Mouse (Mus musculus) spleen, postnatal 14 days (tissue): Measurements from ENCODE around the gene Tmem270.
A peak's percentile ranks its signal among the peaks of the same experiment; 100 is the strongest.
"Not testable (repeated sequence)": the region's sequence is repeated elsewhere in the genome, so short reads cannot be mapped to it uniquely, and the experiment has no call there.

Source experiments
- DNase-seq, 2 experiments: peaks; one replicate each; pipeline ENCODE4 v3.0.0; 2021 to 2022; ENCODE audit warnings: low spot score in 2 of 2

Tmem270 gene

GRCm38 (mm10) chr5:134906633-134907032, at the start of gene Tmem270:
Tmem270 (minus strand) TSS chr5:134906733.
- DNase-seq: no peak

DNA sequence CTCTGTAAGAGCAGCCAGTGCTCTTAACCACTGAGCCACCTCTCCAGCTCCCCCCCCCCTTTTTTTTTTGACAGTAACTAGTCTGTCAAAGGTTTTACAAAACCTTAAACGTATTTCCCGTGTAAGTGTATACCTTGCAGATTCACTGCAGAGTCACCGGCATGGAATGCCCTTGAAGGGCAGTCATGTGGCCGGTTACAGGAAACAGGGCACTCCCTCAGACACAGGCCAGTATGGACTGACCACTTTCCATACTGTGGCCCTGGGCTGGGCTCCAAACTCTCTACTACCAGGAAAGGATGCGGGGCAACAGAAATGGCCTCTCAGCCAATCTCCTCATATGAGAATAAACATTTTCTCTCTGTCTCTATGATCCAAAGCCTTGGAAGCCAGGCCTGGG, 49.0 kb upstream of the Tmem270 start:
- no peak for DNase-seq

DNA sequence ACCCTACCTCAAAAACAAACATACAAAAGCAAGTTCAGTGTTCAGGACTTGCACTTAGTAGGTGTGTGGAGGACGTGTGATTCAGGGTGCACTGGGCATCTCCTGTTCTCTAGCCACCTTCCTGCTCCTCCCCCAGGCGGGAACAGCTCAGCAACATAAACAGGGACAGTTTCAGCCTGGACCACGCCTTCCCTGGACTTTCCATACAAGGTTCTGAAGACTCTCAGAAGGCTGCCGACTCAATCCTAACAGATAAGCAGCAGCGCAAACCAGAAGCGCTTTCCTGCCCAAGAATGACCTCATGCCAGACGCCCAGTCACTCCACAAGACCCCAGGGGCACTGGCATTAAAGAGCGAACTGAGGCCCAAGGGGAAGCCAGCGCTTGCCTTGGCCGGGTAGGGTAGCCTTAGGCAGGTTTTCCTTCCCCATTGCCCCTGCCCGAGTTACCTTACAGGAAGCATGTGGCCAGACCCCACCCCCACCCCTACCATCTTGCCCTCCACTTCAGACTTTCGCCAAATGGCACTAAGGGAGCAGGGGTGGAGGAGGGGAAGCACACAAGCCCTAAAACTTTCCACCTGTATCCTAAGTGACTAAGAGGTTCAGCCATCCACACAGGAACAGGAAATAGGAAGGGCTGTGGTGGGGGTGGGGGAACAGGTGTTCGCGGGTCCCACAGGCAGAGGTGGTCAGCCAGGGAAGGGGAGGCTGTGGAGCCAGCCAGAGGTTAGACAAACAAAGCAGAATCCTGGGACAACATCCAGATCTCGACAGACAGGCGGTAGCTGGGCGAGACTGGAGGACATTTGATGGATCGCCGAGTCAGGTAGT, 44.7 kb upstream of the Tmem270 start:
- DNase-seq: no peak

GRCm38 (mm10) chr5:134948085-134948439, 41.5 kb upstream of the Tmem270 start:
- DNase-seq: no peak

- DNase-seq: no peak
These were observed 41.0 kb upstream of the Tmem270 start for GRCm38 (mm10) chr5:134947420-134948084.

DNA sequence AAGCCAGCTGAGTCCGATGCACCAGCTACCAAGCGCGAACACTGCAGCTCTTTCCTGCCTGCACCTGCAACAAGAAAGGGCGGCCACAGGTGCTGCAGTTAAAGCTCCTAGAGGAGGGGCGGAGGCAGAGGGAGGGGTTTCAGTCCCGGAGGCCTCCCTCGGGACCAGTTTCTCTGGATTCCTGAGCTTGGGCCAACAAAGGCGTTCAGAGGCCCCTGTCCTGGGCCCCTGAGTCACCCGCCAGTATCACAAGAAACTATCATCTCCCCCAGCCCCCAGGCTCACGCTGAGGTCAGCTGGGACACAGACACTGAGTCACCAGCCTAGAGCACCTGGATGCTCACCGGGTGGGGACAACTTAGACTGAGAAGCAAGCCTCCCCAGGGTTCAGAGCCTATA, 40.3 kb upstream of the Tmem270 start, which contains the start of gene Cldn4:
TSS of gene Cldn4 (minus strand) at position 78 of the 399 bp plus-strand sequence.
- DNase-seq: no peak

DNA sequence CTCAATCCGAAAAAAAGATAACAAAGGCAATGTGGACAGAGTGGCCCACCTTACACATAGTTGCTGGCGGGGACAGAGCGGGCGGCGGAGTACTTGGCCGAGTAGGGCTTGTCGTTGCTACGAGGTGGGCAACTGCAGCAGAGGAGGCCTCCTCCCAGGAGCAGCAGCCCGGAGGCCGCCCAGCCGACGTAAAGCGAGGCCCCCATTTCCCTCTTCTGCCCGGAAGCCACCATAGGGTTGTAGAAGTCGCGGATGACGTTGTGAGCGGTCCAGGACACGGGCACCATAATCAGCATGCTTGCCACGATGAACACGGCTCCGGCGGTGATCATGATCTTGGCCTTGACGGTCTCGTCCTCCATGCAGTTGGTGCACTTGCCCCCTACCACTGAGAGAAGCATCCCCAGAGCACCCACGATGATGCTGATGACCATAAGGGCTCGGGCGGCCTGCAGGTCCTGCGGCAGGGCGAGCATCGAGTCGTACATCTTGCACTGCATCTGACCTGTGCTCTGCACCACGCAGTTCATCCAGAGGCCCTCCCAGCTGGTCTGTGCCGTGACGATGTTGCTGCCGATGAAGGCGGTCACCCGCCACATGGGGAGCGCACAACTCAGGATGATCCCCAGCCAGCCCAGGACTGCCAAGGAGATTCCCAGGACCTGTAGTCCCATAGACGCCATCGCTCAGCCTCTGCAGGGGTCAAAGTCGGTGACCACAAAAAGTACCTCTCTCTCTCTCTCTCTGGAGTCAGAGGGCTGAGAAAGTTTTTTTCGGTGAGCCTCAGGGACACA, 39.7 kb upstream of the Tmem270 start:
- DNase-seq: no peak

DNA sequence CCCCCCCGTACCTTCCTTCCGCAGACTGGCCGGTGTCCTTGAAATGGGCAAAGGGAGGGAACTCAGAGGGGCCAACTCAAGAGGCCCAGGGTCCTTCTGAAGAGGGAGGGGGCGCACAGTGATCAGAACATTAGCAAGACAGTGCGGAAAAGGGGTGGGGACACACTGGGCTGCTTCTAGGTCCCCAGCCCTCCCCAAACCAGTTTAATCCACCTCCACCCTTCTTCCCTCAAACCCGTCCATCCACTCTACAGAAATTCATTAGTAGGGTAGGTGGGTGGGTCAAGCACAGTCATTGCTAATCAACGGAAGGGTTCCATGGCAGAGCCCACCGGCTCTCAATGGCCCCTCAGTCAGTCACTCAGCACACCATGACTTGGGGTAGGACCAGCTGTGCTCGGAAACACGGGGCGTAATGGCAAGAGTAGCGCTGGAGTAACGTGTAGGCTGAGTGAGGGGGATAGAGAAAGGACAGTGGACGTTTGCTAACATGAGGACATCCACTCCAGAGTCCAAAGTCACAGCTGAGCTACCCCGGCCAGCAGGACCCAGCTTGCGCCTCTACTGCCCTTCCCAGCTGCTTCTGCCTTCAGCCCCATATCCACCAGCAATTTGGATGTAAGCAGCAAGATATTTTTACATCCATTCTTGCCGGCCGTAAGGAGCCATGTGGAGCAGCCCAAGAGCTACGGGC, 38.9 kb upstream of the Tmem270 start:
- DNase-seq: no peak

DNA sequence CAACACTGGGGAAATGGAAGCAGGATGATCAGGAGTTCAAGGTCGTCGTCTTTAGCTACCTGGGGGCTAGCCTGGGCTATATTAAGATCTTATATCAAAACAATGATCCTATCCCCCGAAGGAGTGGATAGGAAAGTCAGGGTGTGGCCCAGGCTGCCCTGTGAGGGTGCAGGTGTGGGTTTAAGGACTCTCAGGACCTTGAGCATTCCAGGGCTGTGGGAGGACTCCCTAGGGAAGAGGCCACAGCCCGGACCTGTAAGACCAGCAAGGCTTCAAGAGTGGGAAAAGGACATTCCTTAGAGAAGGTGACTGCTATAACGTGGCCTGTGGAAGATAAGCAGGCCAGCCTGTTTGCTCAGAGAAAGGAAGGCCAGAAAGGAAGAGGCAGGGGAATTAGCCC, 37.6 kb upstream of the Tmem270 start:
- no peak for DNase-seq

GRCm38 (mm10) chr5:134942740-134943139, 36.2 kb upstream of the Tmem270 start:
- DNase-seq: no peak

- no peak for DNase-seq
These were observed 35.1 kb upstream of the Tmem270 start for GRCm38 (mm10) chr5:134941472-134942209.

GRCm38 (mm10) chr5:134939554-134939953, 33.0 kb upstream of the Tmem270 start:
- DNase-seq: not testable (repeated sequence)

GRCm38 (mm10) chr5:134939069-134939468, 32.5 kb upstream of the Tmem270 start:
- DNase-seq: no peak

GRCm38 (mm10) chr5:134936626-134937185, 30.2 kb upstream of the Tmem270 start:
- DNase-seq: no peak

DNA sequence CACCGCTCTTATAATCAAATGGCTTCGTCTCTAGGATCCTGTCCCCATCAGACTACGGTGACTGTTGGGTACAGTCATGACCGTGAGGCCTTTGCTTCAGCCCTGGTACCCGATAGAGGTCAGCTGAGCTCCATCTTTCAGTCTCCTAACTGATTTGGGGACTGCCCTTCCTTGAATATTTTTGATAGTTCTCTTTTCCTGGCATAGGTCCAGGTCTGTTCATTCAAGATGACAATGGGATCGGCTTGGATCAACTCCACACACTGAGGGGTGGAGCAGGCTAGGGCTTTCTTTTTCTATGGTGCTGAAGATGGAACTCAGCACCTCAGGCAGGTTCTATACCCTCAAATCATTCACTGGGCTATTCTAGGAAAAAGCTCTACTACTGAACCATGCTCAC, 29.5 kb upstream of the Tmem270 start:
- no peak for DNase-seq

GRCm38 (mm10) chr5:134934666-134935065, 28.1 kb upstream of the Tmem270 start:
- no peak for DNase-seq

GRCm38 (mm10) chr5:134933686-134934085, 27.2 kb upstream of the Tmem270 start:
- DNase-seq: not testable (repeated sequence)

DNA sequence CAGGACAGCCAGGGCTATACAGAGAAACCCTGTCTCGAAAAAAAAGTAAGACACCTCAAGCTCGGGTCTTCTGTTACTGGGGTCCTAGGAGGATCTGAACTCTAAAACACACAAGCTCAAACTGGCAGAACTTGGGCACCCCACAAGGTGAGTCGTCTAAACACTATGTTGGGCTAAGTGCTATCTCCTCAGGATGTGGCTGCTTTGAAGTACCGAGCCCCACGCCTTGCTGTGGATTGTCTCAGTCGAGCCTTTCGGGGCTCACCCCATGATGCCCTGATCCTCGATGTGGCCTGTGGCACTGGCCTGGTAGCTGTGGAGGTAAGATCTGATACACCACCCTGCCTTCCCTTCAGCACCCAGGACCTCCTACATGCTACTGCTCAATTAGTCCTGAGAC, 26.7 kb upstream of the Tmem270 start:
- no peak for DNase-seq

- peak; percentile 41 to 64 for DNase-seq
These were observed 26.4 kb upstream of the Tmem270 start for GRCm38 (mm10) chr5:134932903-134933276.

- DNase-seq: peak; percentile 82 to 85
These were observed 25.8 kb upstream of the Tmem270 start, which contains the start of gene Mettl27 for GRCm38 (mm10) chr5:134932179-134932902. Mettl27 (plus strand) TSS chr5:134932368.
